Mouse (Mus musculus): Measurements from ENCODE around the gene Tmem209.

GRCm38 (mm10) chr6:30461755-30462344, 47.7 kb downstream of the Tmem209 start:
- TF ChIP-seq CTCF (IDR thresholded peaks at IDR 0.05; ENCODE audit: insufficient read depth, low read depth, low read length): no peak
- TF ChIP-seq POLR2A (IDR thresholded peaks at IDR 0.05; ENCODE audit: insufficient read depth, low read depth, low read length): no peak
